Mouse (Mus musculus) heart, adult 9 months (tissue): ENCODE measurements around the gene Timm10.

Source experiments
- DNase-seq, 2 experiments: peaks; one replicate each; pipeline ENCODE4 v3.0.0; 2022; ENCODE audit warnings: low spot score in 2 of 2

Timm10 gene

GRCm38 (mm10) chr2:84819861-84820260 lies 6.9 kb upstream of the Timm10 start:
- DNase-seq = peak; percentile 51 to 61

GRCm38 (mm10) chr2:84822552-84822951 lies 4.2 kb upstream of the Timm10 start, which contains the start of gene Smtnl1:
Gene Smtnl1, minus strand, starts transcription at chr2:84822652.
- DNase-seq = no peak

- DNase-seq = no peak
Observed at GRCm38 (mm10) chr2:84823237-84823636, 3.6 kb upstream of the Timm10 start.

- no peak for DNase-seq
Observed at GRCm38 (mm10) chr2:84827283-84827920, 605 bp downstream of the Timm10 start.

GRCm38 (mm10) chr2:84831666-84832391 lies 5.0 kb downstream of the Timm10 start:
- peak; percentile 79 to 91 for DNase-seq

- DNase-seq = no peak
Observed at GRCm38 (mm10) chr2:84837107-84837506, 10.3 kb downstream of the Timm10 start.

GRCm38 (mm10) chr2:84837817-84838592 lies 11.2 kb downstream of the Timm10 start:
- no peak for DNase-seq

- no peak for DNase-seq
Observed at GRCm38 (mm10) chr2:84838593-84838949, 11.8 kb downstream of the Timm10 start, which contains the start of gene Slc43a1. Gene Slc43a1, plus strand, starts transcription at chr2:84838850.

- DNase-seq = peak; percentile 44 to 55
Observed at GRCm38 (mm10) chr2:84838993-84839980, 12.5 kb downstream of the Timm10 start.

- peak; percentile 64 to 73 for DNase-seq
Observed at GRCm38 (mm10) chr2:84840016-84840747, 13.4 kb downstream of the Timm10 start.

- DNase-seq = no peak
Observed at GRCm38 (mm10) chr2:84840748-84841563, 14.2 kb downstream of the Timm10 start.

GRCm38 (mm10) chr2:84841905-84842304 lies 15.1 kb downstream of the Timm10 start:
- no peak for DNase-seq

GRCm38 (mm10) chr2:84843654-84844053 lies 16.9 kb downstream of the Timm10 start:
- no peak for DNase-seq

GRCm38 (mm10) chr2:84845226-84845625 lies 18.4 kb downstream of the Timm10 start:
- no peak for DNase-seq

GRCm38 (mm10) chr2:84850407-84851129 lies 23.8 kb downstream of the Timm10 start:
- DNase-seq = no peak

- peak; percentile 81 to 85 for DNase-seq
Observed at GRCm38 (mm10) chr2:84851130-84852040, 24.6 kb downstream of the Timm10 start.

GRCm38 (mm10) chr2:84855732-84856131 lies 28.9 kb downstream of the Timm10 start:
- DNase-seq = no peak

GRCm38 (mm10) chr2:84858551-84858950 lies 31.8 kb downstream of the Timm10 start:
- no peak for DNase-seq
